Mouse (Mus musculus) embryo, embryonic 11.5 days (tissue): ENCODE measurements around the gene Fas.

Experiments
- DNase-seq: peaks from one replicate; pipeline ENCODE4 v3.0.0-alpha.2; 2012; ENCODE audit warnings: low read depth, low spot score

The Fas gene

GRCm38 (mm10) chr19:34369551-34369950 lies 79.1 kb downstream of the Fas start:
- no peak for DNase-seq

- no peak for DNase-seq
Observed at GRCm38 (mm10) chr19:34370397-34370796, 79.9 kb downstream of the Fas start.
